Mouse (Mus musculus) urinary bladder, postnatal 25 days (tissue): ENCODE measurements around the gene Gm42791.
A peak's percentile ranks its signal among the peaks of the same experiment; 100 is the strongest.

Experiments used
- DNase-seq: peaks from one replicate; pipeline ENCODE4 v3.0.0; 2022; ENCODE audit warnings: low spot score

Gm42791 gene

GRCm38 (mm10) chr5:148994706-148995414, at the start of gene Gm42791:
Gene Gm42791, minus strand, starts transcription at chr5:148995147.
- peak; percentile 93 for DNase-seq

DNA sequence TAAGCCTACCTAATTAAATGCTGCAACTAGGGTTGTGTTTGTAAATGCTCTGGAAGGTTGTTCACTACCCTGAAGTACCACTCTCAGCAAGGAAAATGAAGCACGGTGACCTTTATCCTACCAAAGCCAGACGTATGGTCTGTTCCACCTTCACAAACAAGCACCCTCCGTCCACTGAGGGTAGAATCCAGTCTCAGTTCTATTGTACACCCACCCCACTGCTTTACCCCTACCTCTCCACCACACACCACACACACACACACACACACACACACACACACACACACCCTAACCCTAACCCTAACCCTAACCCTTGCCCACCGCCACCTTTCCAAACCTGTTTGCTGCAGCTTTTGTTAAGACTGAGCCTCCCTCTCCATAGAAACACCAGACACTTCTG, 49.1 kb upstream of the Gm42791 start:
- DNase-seq = no peak

DNA sequence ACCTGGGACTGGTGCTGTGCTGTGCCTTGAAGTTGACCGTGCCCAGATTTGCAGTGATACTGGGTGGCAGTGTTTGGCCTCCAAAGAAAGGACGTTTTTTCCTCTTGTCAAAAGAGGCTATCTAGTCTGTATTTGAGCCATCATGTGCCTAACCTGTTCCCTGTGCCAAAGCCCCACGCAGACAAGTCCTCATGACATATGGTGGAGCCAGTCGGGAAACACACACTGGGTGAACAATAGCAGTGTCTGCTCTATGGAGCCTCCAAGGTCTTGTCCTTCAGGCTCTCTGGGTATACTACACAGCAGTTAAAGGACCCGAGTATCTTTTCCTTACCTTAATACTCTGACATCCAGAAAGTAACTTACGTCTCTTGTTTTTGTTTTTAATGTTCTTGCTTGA, 48.3 kb upstream of the Gm42791 start:
- DNase-seq = no peak

DNA sequence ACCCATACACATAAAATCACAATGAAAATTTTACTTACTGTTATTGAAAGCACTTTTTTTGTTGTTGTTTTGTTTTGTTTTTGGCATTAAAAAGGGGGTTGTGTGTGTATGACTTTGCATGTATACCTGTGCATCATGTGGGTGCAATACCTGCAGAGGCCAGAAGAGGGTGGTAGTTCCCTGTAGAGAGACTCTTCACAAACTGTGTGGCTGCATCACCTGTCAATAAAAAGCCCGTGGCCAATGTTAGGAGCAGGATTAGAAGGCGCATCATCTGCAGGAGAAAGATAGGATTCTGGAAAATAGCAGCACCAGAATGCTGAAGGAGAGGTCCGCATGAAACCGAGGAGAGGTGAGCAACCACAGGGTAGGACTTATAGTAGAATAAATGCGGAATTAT, 44.9 kb upstream of the Gm42791 start:
- DNase-seq = no peak

DNA sequence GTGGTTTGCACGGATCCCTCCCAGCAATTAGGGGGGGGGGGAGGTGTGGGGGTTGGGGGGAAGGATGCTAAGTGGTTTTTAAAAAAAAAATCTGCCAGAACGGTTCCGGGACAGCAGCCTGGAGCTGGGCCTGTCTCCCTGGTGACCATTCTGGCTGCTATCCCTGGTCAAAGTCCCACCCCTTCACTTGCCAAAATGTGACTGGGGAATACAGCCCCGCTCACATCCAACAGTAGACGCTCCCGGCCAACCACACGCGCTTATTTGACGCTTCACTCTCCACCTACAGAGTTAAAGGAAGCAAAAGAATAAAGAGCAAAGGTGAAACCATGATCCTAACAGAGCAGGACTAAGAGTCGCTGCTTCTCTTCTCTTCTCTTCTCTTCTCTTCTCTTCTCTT, 42.8 kb upstream of the Gm42791 start:
- peak; percentile 22 for DNase-seq

DNA sequence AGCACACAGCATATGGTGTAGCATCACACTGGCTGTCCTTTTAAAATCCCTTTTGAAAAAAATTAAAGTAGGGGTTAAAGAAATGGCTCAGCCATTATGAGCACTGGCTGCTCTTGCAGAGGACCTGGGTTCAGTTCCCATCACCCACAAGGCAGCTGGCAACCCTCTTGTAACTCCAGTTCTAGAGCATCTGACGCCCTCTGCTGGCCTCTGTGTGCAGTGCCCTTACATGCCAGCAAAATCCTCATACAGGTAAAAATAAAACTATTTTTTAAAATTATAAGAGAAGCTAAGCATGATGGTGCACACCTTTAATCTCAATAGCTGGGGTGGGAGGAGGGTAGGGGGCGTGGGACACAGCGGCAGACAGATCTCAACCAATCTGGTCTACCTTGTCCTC, 42.0 kb upstream of the Gm42791 start:
- no peak for DNase-seq

GRCm38 (mm10) chr5:149032438-149032837, 37.5 kb upstream of the Gm42791 start:
- DNase-seq = no peak

- no peak for DNase-seq
Observed at GRCm38 (mm10) chr5:149031199-149031750, 36.3 kb upstream of the Gm42791 start.

- no peak for DNase-seq
Observed at GRCm38 (mm10) chr5:149030103-149030502, 35.2 kb upstream of the Gm42791 start.

- DNase-seq = no peak
Observed at GRCm38 (mm10) chr5:149028394-149028793, 33.4 kb upstream of the Gm42791 start.

- DNase-seq = no peak
Observed at GRCm38 (mm10) chr5:149027389-149027788, 32.4 kb upstream of the Gm42791 start.

DNA sequence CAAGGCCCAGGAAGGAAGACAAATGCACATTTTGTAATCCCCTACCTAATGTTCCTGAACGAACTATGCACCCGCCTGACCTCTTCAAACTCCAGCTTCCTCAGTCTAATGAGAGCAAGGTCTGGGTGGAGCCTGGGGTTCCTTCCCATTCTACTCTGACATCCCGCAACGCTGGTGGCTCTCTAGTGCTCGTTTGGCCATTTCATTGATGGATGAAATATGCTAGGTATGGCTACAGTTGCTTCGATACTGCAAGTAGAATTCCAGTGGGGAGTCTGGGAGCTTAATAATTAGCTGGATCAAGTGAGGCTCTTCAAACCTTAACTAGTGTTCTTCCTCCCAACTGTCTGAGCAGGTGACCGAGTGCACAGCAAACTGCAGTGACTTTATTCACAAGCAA, 26.2 kb upstream of the Gm42791 start:
- no peak for DNase-seq

DNA sequence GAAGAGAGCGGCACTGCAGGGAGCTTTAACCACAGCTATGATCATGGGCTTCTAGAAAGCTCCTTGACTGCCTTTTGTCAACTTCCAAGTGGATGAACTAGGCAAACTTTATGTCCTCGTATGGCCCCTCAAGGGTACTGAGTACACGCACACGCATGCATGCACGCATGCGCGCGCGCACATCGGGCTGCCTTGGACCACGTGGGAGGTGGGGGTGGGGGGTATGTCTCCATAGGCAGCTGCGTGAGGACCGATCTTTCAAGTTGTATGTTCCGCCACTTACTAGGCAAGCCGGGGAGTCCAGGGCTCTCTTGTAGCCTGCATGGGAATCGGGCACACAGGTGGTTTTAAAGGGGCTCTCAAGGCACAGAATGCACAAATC, 25.7 kb upstream of the Gm42791 start:
- DNase-seq = no peak

GRCm38 (mm10) chr5:149020059-149020680, 25.2 kb upstream of the Gm42791 start:
- DNase-seq = no peak

DNA sequence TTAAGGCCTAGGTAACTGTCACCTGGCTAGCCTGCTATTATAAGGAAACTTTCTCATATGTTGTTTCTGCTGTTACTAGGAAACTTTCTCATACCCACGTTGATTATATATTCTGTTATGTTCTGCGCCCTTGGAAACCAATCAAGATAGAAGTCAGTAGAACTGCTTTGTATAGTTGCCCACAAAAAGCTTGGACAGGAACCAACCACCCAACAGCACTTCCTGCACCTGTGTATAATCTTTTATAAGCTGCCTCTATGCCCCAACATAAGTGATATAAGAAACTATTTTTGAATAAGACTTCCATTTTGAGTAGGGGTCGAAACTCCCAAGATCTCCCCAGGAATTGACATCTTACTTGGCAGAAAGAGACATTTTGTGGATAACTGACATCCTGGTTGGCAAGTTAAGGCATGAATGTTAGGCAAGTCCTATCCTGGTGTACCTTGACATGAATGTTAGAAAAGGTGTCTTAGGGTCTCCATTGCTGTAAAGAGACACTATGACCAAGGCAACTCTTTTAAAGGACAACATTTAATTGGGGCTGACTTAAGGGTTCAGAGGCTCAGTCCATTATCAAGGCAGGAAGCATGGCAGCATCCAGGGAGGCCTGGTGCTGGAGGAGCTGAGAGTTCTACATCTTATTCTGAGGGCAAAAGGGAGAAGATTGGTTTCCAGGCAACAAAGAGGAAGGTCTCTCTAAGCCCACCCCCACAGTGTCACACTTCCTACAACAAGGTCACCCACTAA, 22.9 kb upstream of the Gm42791 start:
- DNase-seq = no peak

DNA sequence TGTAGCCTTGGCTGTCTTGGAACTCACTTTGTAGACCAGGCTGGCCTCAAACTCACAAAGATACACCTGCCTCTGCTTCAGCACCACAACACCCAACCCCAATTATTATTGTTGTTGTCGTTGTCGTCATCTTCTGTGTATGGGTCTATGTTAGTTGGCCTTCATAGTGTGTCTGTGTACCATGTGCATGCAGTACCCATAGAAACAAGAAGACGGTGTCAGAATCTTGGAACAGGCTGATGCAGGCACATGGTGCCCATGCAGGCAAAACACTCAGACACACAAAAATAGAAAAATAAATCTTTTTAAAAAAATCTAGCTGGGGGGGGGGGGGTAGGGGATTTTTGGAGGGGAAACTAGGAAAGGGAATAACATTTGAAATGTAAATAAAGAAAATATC, 22.2 kb upstream of the Gm42791 start:
- no peak for DNase-seq

- no peak for DNase-seq
Observed at GRCm38 (mm10) chr5:149016261-149016660, 21.3 kb upstream of the Gm42791 start.

GRCm38 (mm10) chr5:149015335-149016201, 20.6 kb upstream of the Gm42791 start:
- DNase-seq = no peak

GRCm38 (mm10) chr5:149014600-149015268, 19.8 kb upstream of the Gm42791 start:
- DNase-seq = no peak

GRCm38 (mm10) chr5:149013817-149014508, 19.0 kb upstream of the Gm42791 start:
- no peak for DNase-seq

GRCm38 (mm10) chr5:149009111-149009510, 14.2 kb upstream of the Gm42791 start:
- DNase-seq = no peak
